ENCODE assay signal across 36 mouse cellular contexts in genomic region chr4:40895646-40896045, GRCm38 (mm10). TPM values are rescaled to one million over a fixed set of nuclear protein-coding genes. Genes with fewer than 3 reads are reported as not detected.
DNase-seq lines count a peak whose midpoint lies in the region; ATAC-seq and TF ChIP-seq lines count a peak whose summit lies in the region.
"Had no signal": no experiment of that assay in that cellular context is flagged by ENCODE, and none has a peak within 500 bp of the region (broad histone marks: within the 10 kb centered on the region; RNA-seq: fewer than 3 reads in every experiment).

No protein-coding gene starts in this region.

- H3K4me3 ChIP-seq in kidney, postnatal 0 days (replicated peaks; ENCODE audit: low read depth, low read length), result no peak overlapping the region
- H3K4me3 ChIP-seq in kidney, embryonic 16.5 days (ENCODE audit: low read length), result no peak overlapping the region
- no peak overlapping the region for H3K4me3 ChIP-seq in CH12.LX (replicated peaks in 1 of 3; ENCODE audit: low read depth in 2 of 3, low read length in 2 of 3, poor library complexity in 1 of 3)
- H3K4me3 ChIP-seq in MEL (ENCODE audit: control insufficient read depth in 1 of 2, insufficient read depth in 1 of 2, low read depth in 2 of 2, low read length in 2 of 2), result no peak overlapping the region
- no peak overlapping the region for H3K4me3 ChIP-seq in small intestine, adult 2 months (ENCODE audit: low read depth, low read length)
- H3K4me3 ChIP-seq: embryonic facial prominence, embryonic 10.5 days; embryonic facial prominence, embryonic 15.5 days; forebrain, embryonic 13.5 days; hindbrain, embryonic 12.5 days; limb, embryonic 13.5 days; stomach, embryonic 15.5 days had no signal

- H3K4me1 ChIP-seq in kidney, postnatal 0 days (replicated peaks; ENCODE audit: insufficient read depth, low read length), result no peaks in the 10 kb centered on the region
- no peaks in the 10 kb centered on the region for H3K4me1 ChIP-seq in kidney, embryonic 16.5 days (ENCODE audit: insufficient read depth, low read length)
- H3K4me1 ChIP-seq in CH12.LX (ENCODE audit: control insufficient read depth in 1 of 2, insufficient read depth in 2 of 2) (peaks cover 0 to 6% of the 10 kb centered on the region in 2 experiments; a peak in 2 of 4 replicates), MEL (ENCODE audit: control insufficient read depth in 1 of 2, insufficient read depth in 2 of 2, low read length in 2 of 2) (no peaks in the 10 kb centered on the region; a peak in 1 of 4 replicates)
- H3K4me1 ChIP-seq in small intestine, adult 2 months (ENCODE audit: control insufficient read depth, insufficient read depth, insufficient read length, low read length), result peaks cover 2% of the 10 kb centered on the region; the same call in 1 of the 2 replicates
- H3K4me1 ChIP-seq: embryonic facial prominence, embryonic 10.5 days; forebrain, embryonic 13.5 days; hindbrain, embryonic 12.5 days had no signal

- TF ChIP-seq CTCF in kidney, postnatal 0 days (IDR thresholded peaks at IDR 0.05; ENCODE audit: low read depth), result 0 out of 2 replicates have a peak, but pooled peaks have one; percentile 15
- TF ChIP-seq CTCF in CH12.LX (conservative IDR thresholded peaks at IDR 0.05 in 1 of 2, IDR thresholded peaks at IDR 0.05 in 1 of 2; ENCODE audit: low read depth in 2 of 2, low read length in 2 of 2) (peak in 1 of 2 experiments; percentile 28; a peak in 2 of 4 replicates), MEL (IDR thresholded peaks at IDR 0.05 in 2 of 3, conservative IDR thresholded peaks at IDR 0.05 in 1 of 3; ENCODE audit: control insufficient read depth in 1 of 3, insufficient read depth in 1 of 3, low read depth in 2 of 3, low read length in 3 of 3, poor library complexity in 1 of 3, severe bottlenecking in 1 of 3) (peak in 2 of 3 experiments; percentile 26 to 28; a peak in 2 of 6 replicates)
- peak; percentile 18; the same call in 1 of the 2 replicates for TF ChIP-seq CTCF in small intestine, adult 2 months (IDR thresholded peaks at IDR 0.05; ENCODE audit: extremely low read depth, insufficient read length, insufficient replicate concordance, low read depth, low read length)

- no peaks in the 10 kb centered on the region for H3K27me3 ChIP-seq in kidney, postnatal 0 days (ENCODE audit: insufficient read depth, low read length)
- no peaks in the 10 kb centered on the region for H3K27me3 ChIP-seq in kidney, embryonic 16.5 days (ENCODE audit: insufficient read depth, low read length)
- H3K27me3 ChIP-seq in CH12.LX (replicated peaks) (no peaks in the 10 kb centered on the region), MEL (ENCODE audit: control insufficient read depth in 1 of 2, insufficient read depth in 2 of 2, low read length in 2 of 2) (no peaks in the 10 kb centered on the region)
- no peaks in the 10 kb centered on the region for H3K27me3 ChIP-seq in small intestine, adult 2 months (ENCODE audit: control insufficient read depth, insufficient read depth, low read length)
- H3K27me3 ChIP-seq: embryonic facial prominence, embryonic 15.5 days; forebrain, embryonic 13.5 days; hindbrain, embryonic 12.5 days; limb, embryonic 13.5 days; stomach, embryonic 15.5 days had no signal

- H3K79me2 ChIP-seq in CH12.LX (replicated peaks; ENCODE audit: control insufficient read depth, extremely low read depth, insufficient read depth, poor library complexity, severe bottlenecking) (no peaks in the 10 kb centered on the region), MEL (ENCODE audit: control insufficient read depth, insufficient read depth, low read length, poor library complexity) (no peaks in the 10 kb centered on the region)

- in situ Hi-C loops in CH12.LX (cut with MboI; ENCODE audit: low pct_ligation_motif_present, low pct_unique_long_range_greater_than_20kb, low sequenced_read_pairs), result no loop called here

- H3K27ac ChIP-seq in kidney, postnatal 0 days, result no peak overlapping the region
- H3K27ac ChIP-seq in kidney, embryonic 16.5 days (ENCODE audit: low read length), result no peak overlapping the region
- H3K27ac ChIP-seq in CH12.LX (ENCODE audit: insufficient read depth, low read depth) (no peak overlapping the region), MEL (ENCODE audit: control insufficient read depth, low read depth, low read length) (no peak overlapping the region)
- H3K27ac ChIP-seq in small intestine, adult 2 months (ENCODE audit: insufficient read depth, low read depth, low read length), result peak overlapping the region; percentile 47
- H3K27ac ChIP-seq: embryonic facial prominence, embryonic 10.5 days; embryonic facial prominence, embryonic 15.5 days; forebrain, embryonic 13.5 days; hindbrain, embryonic 12.5 days; limb, embryonic 13.5 days; stomach, embryonic 15.5 days had no signal

- 95% methylated on average over 2 of the region's 2 CpGs for WGBS in kidney, postnatal 0 days
- 95% methylated on average over 2 of the region's 2 CpGs for WGBS in kidney, embryonic 16.5 days
- WGBS in small intestine, adult 2 months, result 83% methylated on average over 2 of the region's 2 CpGs

- TF ChIP-seq RAD21 in CH12.LX (IDR thresholded peaks at IDR 0.05; ENCODE audit: low read depth, low read length) (peak; percentile 25), MEL (IDR thresholded peaks at IDR 0.05; ENCODE audit: low read depth, low read length) (peak; percentile 26)

- no peak for TF ChIP-seq POLR2A in CH12.LX (IDR thresholded peaks at IDR 0.05; ENCODE audit: low read depth, low read length)
- no peak for TF ChIP-seq POLR2A in MEL (IDR thresholded peaks at IDR 0.05; ENCODE audit: control insufficient read depth in 1 of 2, insufficient read depth in 1 of 2, low read depth in 1 of 2, low read length in 2 of 2, poor library complexity in 1 of 2)
- TF ChIP-seq POLR2A in small intestine, adult 2 months (IDR thresholded peaks at IDR 0.05; ENCODE audit: low read depth, low read length), result no peak

- no peaks in the 10 kb centered on the region for H3K9me3 ChIP-seq in kidney, postnatal 0 days (replicated peaks; ENCODE audit: low read length)
- no peaks in the 10 kb centered on the region; the same call in 1 of the 2 replicates for H3K9me3 ChIP-seq in kidney, embryonic 16.5 days (ENCODE audit: low read length)
- H3K9me3 ChIP-seq in CH12.LX (replicated peaks; ENCODE audit: low read length) (peaks cover 10% of the 10 kb centered on the region), MEL (replicated peaks; ENCODE audit: insufficient read depth, low read length) (no peaks in the 10 kb centered on the region)
- H3K9me3 ChIP-seq: embryonic facial prominence, embryonic 10.5 days; embryonic facial prominence, embryonic 15.5 days; forebrain, embryonic 13.5 days; hindbrain, embryonic 12.5 days; stomach, embryonic 15.5 days had no signal

- no peak for ATAC-seq in kidney, postnatal 0 days (replicated peaks; ENCODE audit: low FRiP score, low read depth)
- no peak for ATAC-seq in kidney, embryonic 16.5 days (ENCODE audit: low FRiP score, low TSS enrichment)
- no peak for ATAC-seq in erythroblast, adult 5-6 weeks (replicated peaks; ENCODE audit: low FRiP score, poor library complexity, severe bottlenecking)
- ATAC-seq: forebrain, embryonic 13.5 days had no signal

- H3K4me2 ChIP-seq in kidney, postnatal 0 days (ENCODE audit: low read length), result no peak overlapping the region
- no peak overlapping the region for H3K4me2 ChIP-seq in kidney, embryonic 16.5 days (replicated peaks; ENCODE audit: low read depth, low read length)
- H3K4me2 ChIP-seq in CH12.LX (ENCODE audit: insufficient read depth, low read depth, poor library complexity, severe bottlenecking), result no peak overlapping the region
- H3K4me2 ChIP-seq: embryonic facial prominence, embryonic 15.5 days; forebrain, embryonic 13.5 days; heart, embryonic 11.5 days; hindbrain, embryonic 12.5 days; limb, embryonic 13.5 days; liver, embryonic 11.5 days; stomach, embryonic 15.5 days had no signal

- no peaks in the 10 kb centered on the region for H3K36me3 ChIP-seq in kidney, postnatal 0 days (ENCODE audit: insufficient read depth, low read length)
- H3K36me3 ChIP-seq in kidney, embryonic 16.5 days (ENCODE audit: insufficient read depth, low read length), result no peaks in the 10 kb centered on the region
- no peaks in the 10 kb centered on the region for H3K36me3 ChIP-seq in CH12.LX (replicated peaks in 1 of 2; ENCODE audit: control insufficient read depth in 1 of 2, insufficient read depth in 1 of 2, low read length in 1 of 2)
- no peaks in the 10 kb centered on the region for H3K36me3 ChIP-seq in MEL (ENCODE audit: control insufficient read depth in 1 of 2, insufficient read depth in 2 of 2, low read length in 2 of 2)
- H3K36me3 ChIP-seq in small intestine, adult 2 months (ENCODE audit: control insufficient read depth, insufficient read depth, low read length), result no peaks in the 10 kb centered on the region
- H3K36me3 ChIP-seq: embryonic facial prominence, embryonic 10.5 days; embryonic facial prominence, embryonic 15.5 days; hindbrain, embryonic 12.5 days; limb, embryonic 13.5 days; stomach, embryonic 15.5 days had no signal

- TF ChIP-seq EP300 in CH12.LX (IDR thresholded peaks at IDR 0.05; ENCODE audit: low read length) (no peak), MEL (IDR thresholded peaks at IDR 0.05; ENCODE audit: low read depth in 1 of 2, low read length in 2 of 2) (no peak)

- H3K9ac ChIP-seq in kidney, postnatal 0 days (ENCODE audit: low read depth, low read length), result no peak overlapping the region
- no peak overlapping the region for H3K9ac ChIP-seq in kidney, embryonic 16.5 days (replicated peaks; ENCODE audit: low read length)
- H3K9ac ChIP-seq in CH12.LX (ENCODE audit: insufficient read depth, low read depth), result no peak overlapping the region
- H3K9ac ChIP-seq in MEL (ENCODE audit: control insufficient read depth, low read depth, low read length, poor library complexity, severe bottlenecking), result no peak overlapping the region
- H3K9ac ChIP-seq: embryonic facial prominence, embryonic 15.5 days; forebrain, embryonic 13.5 days; hindbrain, embryonic 12.5 days; limb, embryonic 13.5 days; stomach, embryonic 15.5 days had no signal

- no peak for DNase-seq in kidney, postnatal 0 days (ENCODE audit: low spot score)
- DNase-seq in CH12.LX (ENCODE audit: extremely low read depth), result no peak
- DNase-seq in MEL (ENCODE audit: low read depth, low spot score), result peak; percentile 17
- DNase-seq in adrenal gland, postnatal 14 days, result no peak
- DNase-seq: adrenal gland, postnatal 25 days; cerebellum, adult 11-12 months; cerebellum, postnatal 10 days; gastrocnemius, postnatal 14 days; heart, postnatal 36 days; kidney, adult 18-20 months; kidney, postnatal 10 days; lung, adult 2 months; lung, postnatal 14 days; midbrain, embryonic 14.5 days; retina, postnatal 1 day; right cerebral cortex, postnatal 14 days; thymus, postnatal 14 days had no signal

- dilution Hi-C loops in CH12.LX (cut with MboI; ENCODE audit: extremely low pct_ligation_motif_present, extremely low pct_unique_long_range_greater_than_20kb, low sequenced_read_pairs), result no loop called here

RNA-seq across cellular contexts. Expression of gene Spink4, which starts 24.2 kb away (rescaled TPM):
- 0.41 and 1.0 TPM in 2 replicates for polyA plus RNA-seq in kidney, postnatal 0 days (2015; fragmentation: Nextera tagmentation; extraction: Ambion mirVana)
- polyA plus RNA-seq in kidney, embryonic 16.5 days (2015; fragmentation: Nextera tagmentation; extraction: Ambion mirVana), result not detected in 2 replicates
- total RNA-seq in CH12.LX (2012; rRNA removed) (not detected in 2 replicates), CH12.LX (2014; rRNA removed) (not detected in 2 replicates), MEL (2012; rRNA removed) (1.4 TPM in 1 of 2 replicates, not detected in the other)
- polyA plus RNA-seq in CH12.LX (2012; ENCODE audit: insufficient read length, low read depth) (not detected in 2 replicates), MEL (2012; ENCODE audit: insufficient read depth in 1 of 2, insufficient read length in 2 of 2, low read depth in 1 of 2, low replicate concordance in 2 of 2, missing spikeins in 1 of 2) (under 1 TPM in 1 of 2 experiments, not detected in 1; 0.19 TPM)
- polyA plus RNA-seq in small intestine, adult 2 months (2012; rRNA removed), result 3,894 and 7,223 TPM in 2 replicates
- total RNA-seq in erythroblast, adult 5-6 weeks (2015; ENCODE audit: low replicate concordance), result not detected in 2 replicates
- not detected in 2 replicates for total RNA-seq in erythroblast, adult 5-6 weeks (2017; ENCODE audit: low replicate concordance)
- 2.3 and 2.8 TPM in 2 replicates for total RNA-seq in adrenal gland, postnatal 14 days (2021)
- total RNA-seq: gastrocnemius, postnatal 14 days; granulocyte monocyte progenitor cell, adult 5-6 weeks; heart, postnatal 36 days; layer of hippocampus, postnatal 14 days; left cerebral cortex, adult 8-10 months; left cerebral cortex, postnatal 36 days; monocyte, adult 5-6 weeks had no signal
- polyA plus RNA-seq: C2C12; embryonic facial prominence, embryonic 10.5 days; embryonic facial prominence, embryonic 15.5 days; forebrain, embryonic 13.5 days; hindbrain, embryonic 12.5 days; limb, embryonic 13.5 days; liver, embryonic 11.5 days; midbrain, embryonic 14.5 days; neural tube, embryonic 14.5 days; urinary bladder, adult 2 months had no signal

RNA-seq across cellular contexts. Expression of gene B4galt1, which starts 41.8 kb away (rescaled TPM):
- 35.9 and 38.9 TPM in 2 replicates for polyA plus RNA-seq in kidney, postnatal 0 days (2015; fragmentation: Nextera tagmentation; extraction: Ambion mirVana)
- 47.5 and 48.0 TPM in 2 replicates for polyA plus RNA-seq in kidney, embryonic 16.5 days (2015; fragmentation: Nextera tagmentation; extraction: Ambion mirVana)
- total RNA-seq in CH12.LX (2012; rRNA removed) (39.5 and 46.6 TPM in 2 replicates), CH12.LX (2014; rRNA removed) (59.6 and 66.6 TPM in 2 replicates), MEL (2012; rRNA removed) (10.8 TPM in 2 replicates)
- polyA plus RNA-seq in CH12.LX (2012; ENCODE audit: insufficient read length, low read depth) (72.4 and 80.2 TPM in 2 replicates), MEL (2012; ENCODE audit: insufficient read depth in 1 of 2, insufficient read length in 2 of 2, low read depth in 1 of 2, low replicate concordance in 2 of 2, missing spikeins in 1 of 2) (10 to 100 TPM in 1 of 2 experiments, not detected in 1; 22.5 TPM)
- polyA plus RNA-seq in small intestine, adult 2 months (2012; rRNA removed), result 71.3 and 79.4 TPM in 2 replicates
- 34.5 and 42.3 TPM in 2 replicates for total RNA-seq in erythroblast, adult 5-6 weeks (2015; ENCODE audit: low replicate concordance)
- 29.7 and 31.4 TPM in 2 replicates for total RNA-seq in erythroblast, adult 5-6 weeks (2017; ENCODE audit: low replicate concordance)
- total RNA-seq in adrenal gland, postnatal 14 days (2021), result 69.4 and 70.5 TPM in 2 replicates

RNA-seq across cellular contexts. Expression of gene Bag1, which starts 52.4 kb away (rescaled TPM):
- polyA plus RNA-seq in kidney, postnatal 0 days (2015; fragmentation: Nextera tagmentation; extraction: Ambion mirVana), result 284 and 295 TPM in 2 replicates
- polyA plus RNA-seq in kidney, embryonic 16.5 days (2015; fragmentation: Nextera tagmentation; extraction: Ambion mirVana), result 210 and 215 TPM in 2 replicates
- total RNA-seq in CH12.LX (2012; rRNA removed) (105 and 123 TPM in 2 replicates), CH12.LX (2014; rRNA removed) (149 and 190 TPM in 2 replicates), MEL (2012; rRNA removed) (175 and 194 TPM in 2 replicates)
- polyA plus RNA-seq in CH12.LX (2012; ENCODE audit: insufficient read length, low read depth) (161 and 193 TPM in 2 replicates), MEL (2012; ENCODE audit: insufficient read depth in 1 of 2, insufficient read length in 2 of 2, low read depth in 1 of 2, low replicate concordance in 2 of 2, missing spikeins in 1 of 2) (100 to 1,000 TPM in 1 of 2 experiments, not detected in 1; 235 TPM)
- 163 and 200 TPM in 2 replicates for polyA plus RNA-seq in small intestine, adult 2 months (2012; rRNA removed)
- total RNA-seq in erythroblast, adult 5-6 weeks (2015; ENCODE audit: low replicate concordance), result 28.2 and 33.2 TPM in 2 replicates
- 126 and 129 TPM in 2 replicates for total RNA-seq in erythroblast, adult 5-6 weeks (2017; ENCODE audit: low replicate concordance)
- total RNA-seq in adrenal gland, postnatal 14 days (2021), result 247 and 248 TPM in 2 replicates

RNA-seq across cellular contexts. Expression of gene Chmp5, which starts 52.6 kb away (rescaled TPM):
- 160 and 164 TPM in 2 replicates for polyA plus RNA-seq in kidney, postnatal 0 days (2015; fragmentation: Nextera tagmentation; extraction: Ambion mirVana)
- 120 and 123 TPM in 2 replicates for polyA plus RNA-seq in kidney, embryonic 16.5 days (2015; fragmentation: Nextera tagmentation; extraction: Ambion mirVana)
- total RNA-seq in CH12.LX (2012; rRNA removed) (51.6 and 53.0 TPM in 2 replicates), CH12.LX (2014; rRNA removed) (86.7 and 88.1 TPM in 2 replicates), MEL (2012; rRNA removed) (38.5 and 39.1 TPM in 2 replicates)
- polyA plus RNA-seq in CH12.LX (2012; ENCODE audit: insufficient read length, low read depth) (43.6 and 45.9 TPM in 2 replicates), MEL (2012; ENCODE audit: insufficient read depth in 1 of 2, insufficient read length in 2 of 2, low read depth in 1 of 2, low replicate concordance in 2 of 2, missing spikeins in 1 of 2) (10 to 100 TPM in 1 of 2 experiments, not detected in 1; 34.7 TPM)
- polyA plus RNA-seq in small intestine, adult 2 months (2012; rRNA removed), result 2.4 and 5.5 TPM in 2 replicates
- 26.5 and 36.4 TPM in 2 replicates for total RNA-seq in erythroblast, adult 5-6 weeks (2015; ENCODE audit: low replicate concordance)
- total RNA-seq in erythroblast, adult 5-6 weeks (2017; ENCODE audit: low replicate concordance), result 42.0 and 56.2 TPM in 2 replicates
- total RNA-seq in adrenal gland, postnatal 14 days (2021), result 74.8 and 78.5 TPM in 2 replicates

Comparison
In these comparisons a context has a peak if more than half of its experiments do, and no peak if none do; other contexts are left out.
1. RNA of gene Spink4, which starts 24.2 kb away (polyA plus RNA-seq): 3,894 to 7,223 TPM in small intestine, adult 2 months; 0.41 to 1.0 TPM in kidney, postnatal 0 days, not detected in kidney, embryonic 16.5 days, 0.19 TPM in MEL and not detected in CH12.LX; every median in the first group is over 1,000 times any median in the second.